Mouse (Mus musculus): ENCODE measurements at regions not wholly inside any gene's neighbourhood (a gene's known extent, or its start where the extent isn't known, plus 50 kb on each side); places are given as distances from the start of the nearest gene placed in this dataset.

- Histone ChIP-seq H3K4me2 (ENCODE audit: low read depth, low read length, poor library complexity, severe bottlenecking) (no peak overlapping the region), H3K4me3 (ENCODE audit: low read depth, low read length) (no peak overlapping the region), H3K36me3 (ENCODE audit: insufficient read depth, low read length) (no peaks in the 10 kb centered on the region), H3K9me3 (ENCODE audit: low read length) (no peaks in the 10 kb centered on the region), H3K4me1 (ENCODE audit: insufficient read depth, low read length) (no peaks in the 10 kb centered on the region), H3K27ac (ENCODE audit: low read depth, low read length) (no peak overlapping the region), H3K27me3 (ENCODE audit: insufficient read depth, low read length) (no peaks in the 10 kb centered on the region), H3K9ac (replicated peaks; ENCODE audit: low read length, poor library complexity, severe bottlenecking) (no peak overlapping the region)
- WGBS = 86% methylated on average over 2 of the region's 2 CpGs
- ATAC-seq (ENCODE audit: low FRiP score) = no peak
- DNase-seq (ENCODE audit: low spot score) = no peak
- no peak for TF ChIP-seq CTCF (IDR thresholded peaks at IDR 0.05)
Measured at GRCm38 (mm10) chr16:74649207-74649606, 237.6 kb upstream of the Robo2 start.

DNA sequence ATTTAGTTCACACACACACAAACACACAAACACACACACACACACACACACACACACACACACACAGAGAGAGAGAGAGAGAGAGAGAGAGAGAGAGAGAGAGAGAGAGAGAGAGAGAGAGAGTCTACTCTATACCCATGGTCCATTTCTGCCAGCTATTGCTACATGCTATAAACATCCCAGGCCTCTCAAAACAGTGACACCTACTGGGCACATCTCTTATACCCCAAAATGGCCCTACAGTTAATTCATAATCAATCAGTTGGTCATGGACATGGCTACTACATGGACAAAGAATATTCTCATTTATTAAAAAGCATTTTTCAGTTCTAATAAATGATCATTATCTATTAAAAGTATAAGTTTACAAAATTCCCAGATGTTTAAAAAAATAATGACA, 236.8 kb upstream of the Robo2 start:
- TF ChIP-seq CTCF (IDR thresholded peaks at IDR 0.05) = peak; percentile 16; the same call in 1 of the 2 replicates
- Histone ChIP-seq H3K27me3 (ENCODE audit: insufficient read depth, low read length) (no peaks in the 10 kb centered on the region), H3K4me2 (ENCODE audit: low read depth, low read length, poor library complexity, severe bottlenecking) (no peak overlapping the region), H3K4me1 (ENCODE audit: insufficient read depth, low read length) (no peaks in the 10 kb centered on the region), H3K36me3 (ENCODE audit: insufficient read depth, low read length) (no peaks in the 10 kb centered on the region), H3K4me3 (ENCODE audit: low read depth, low read length) (no peak overlapping the region), H3K9me3 (ENCODE audit: low read length) (no peaks in the 10 kb centered on the region), H3K27ac (ENCODE audit: low read depth, low read length) (no peak overlapping the region), H3K9ac (replicated peaks; ENCODE audit: low read length, poor library complexity, severe bottlenecking) (no peak overlapping the region)
- DNase-seq (ENCODE audit: low spot score) = no peak
- ATAC-seq (ENCODE audit: low FRiP score) = no peak

DNA sequence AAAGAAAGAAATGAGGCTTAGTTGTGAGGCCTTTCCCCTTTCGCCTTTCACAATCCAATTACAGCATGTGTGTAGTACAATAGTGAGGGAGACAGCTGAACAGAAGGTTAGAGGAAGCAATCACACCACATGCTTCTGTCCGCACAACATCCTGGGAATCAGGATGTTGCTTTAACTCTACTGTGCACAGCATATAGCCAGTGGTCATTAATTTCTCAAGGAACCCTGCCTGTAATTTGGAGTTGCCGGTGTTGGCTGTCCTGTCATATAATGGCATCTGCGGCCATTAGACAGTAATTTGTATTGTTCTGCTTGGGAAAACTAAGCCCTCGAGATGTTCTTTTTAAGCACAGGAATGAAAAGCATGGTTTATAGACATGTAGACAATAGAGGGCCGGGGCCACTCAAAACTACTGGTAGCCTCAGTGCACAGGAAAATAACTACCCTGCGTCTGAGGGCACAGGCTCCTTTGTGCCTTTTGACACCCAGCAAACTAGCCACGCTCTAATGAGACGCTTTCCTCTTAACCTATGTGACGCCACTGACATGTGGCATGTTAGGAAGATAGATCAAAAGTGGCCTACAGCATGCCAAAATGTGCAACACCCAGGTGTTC, 233.2 kb upstream of the Robo2 start:
- no peak for ATAC-seq (ENCODE audit: low FRiP score)
- no peak for DNase-seq (ENCODE audit: low spot score)
- WGBS = 31% methylated on average over 10 of the region's 10 CpGs
- Histone ChIP-seq H3K9me3 (ENCODE audit: low read length) (no peaks in the 10 kb centered on the region), H3K4me3 (ENCODE audit: low read depth, low read length) (no peak overlapping the region), H3K4me1 (ENCODE audit: insufficient read depth, low read length) (no peaks in the 10 kb centered on the region), H3K4me2 (ENCODE audit: low read depth, low read length, poor library complexity, severe bottlenecking) (no peak overlapping the region), H3K36me3 (ENCODE audit: insufficient read depth, low read length) (no peaks in the 10 kb centered on the region), H3K27me3 (ENCODE audit: insufficient read depth, low read length) (no peaks in the 10 kb centered on the region), H3K9ac (replicated peaks; ENCODE audit: low read length, poor library complexity, severe bottlenecking) (no peak overlapping the region), H3K27ac (ENCODE audit: low read depth, low read length) (no peak overlapping the region)
- no peak for TF ChIP-seq CTCF (IDR thresholded peaks at IDR 0.05)

DNA sequence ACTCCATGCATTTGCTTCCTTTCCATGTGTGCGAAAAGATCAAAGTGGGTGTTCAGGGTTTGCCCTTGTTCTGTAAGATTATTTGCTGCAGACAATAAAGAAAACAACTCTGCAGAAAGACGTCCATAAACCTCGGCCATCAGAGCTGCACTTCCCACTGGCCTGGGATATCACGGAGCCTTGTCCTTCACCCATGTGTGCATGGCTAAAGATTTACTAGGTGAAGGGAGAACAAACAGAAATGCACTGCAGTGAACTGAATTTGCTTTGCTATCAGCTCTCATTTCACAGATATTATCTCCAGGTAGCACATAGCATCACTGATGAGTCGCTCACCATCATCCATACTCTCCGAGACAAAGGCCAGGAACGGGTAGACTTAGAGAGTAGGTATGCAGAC, 228.2 kb upstream of the Robo2 start:
- no peaks in the 10 kb centered on the region for H3K36me3 ChIP-seq (ENCODE audit: insufficient read depth, low read length)
- TF ChIP-seq CTCF (IDR thresholded peaks at IDR 0.05) = no peak
- no peak overlapping the region for H3K4me3 ChIP-seq (ENCODE audit: low read depth, low read length)
- H3K9me3 ChIP-seq (ENCODE audit: low read length) = no peaks in the 10 kb centered on the region
- no peaks in the 10 kb centered on the region for H3K27me3 ChIP-seq (ENCODE audit: insufficient read depth, low read length)
- WGBS = 78% methylated on average over 7 of the region's 7 CpGs
- H3K4me2 ChIP-seq (ENCODE audit: low read depth, low read length, poor library complexity, severe bottlenecking) = no peak overlapping the region
- H3K27ac ChIP-seq (ENCODE audit: low read depth, low read length) = no peak overlapping the region
- DNase-seq (ENCODE audit: low spot score) (no peak), ATAC-seq (ENCODE audit: low FRiP score) (no peak)
- H3K4me1 ChIP-seq (ENCODE audit: insufficient read depth, low read length) = no peaks in the 10 kb centered on the region
- H3K9ac ChIP-seq (replicated peaks; ENCODE audit: low read length, poor library complexity, severe bottlenecking) = no peak overlapping the region

GRCm38 (mm10) chr16:74637638-74638037, 226.0 kb upstream of the Robo2 start:
- TF ChIP-seq CTCF (IDR thresholded peaks at IDR 0.05) = no peak
- H3K4me2 ChIP-seq (ENCODE audit: low read depth, low read length, poor library complexity, severe bottlenecking) = no peak overlapping the region

GRCm38 (mm10) chr16:74625783-74626182, 214.2 kb upstream of the Robo2 start:
- DNase-seq (ENCODE audit: low spot score) (no peak), ATAC-seq (ENCODE audit: low FRiP score) (no peak)
- no peak for TF ChIP-seq CTCF (IDR thresholded peaks at IDR 0.05)
- Histone ChIP-seq H3K4me2 (ENCODE audit: low read depth, low read length, poor library complexity, severe bottlenecking) (no peak overlapping the region), H3K27me3 (ENCODE audit: insufficient read depth, low read length) (no peaks in the 10 kb centered on the region), H3K27ac (ENCODE audit: low read depth, low read length) (no peak overlapping the region), H3K4me3 (ENCODE audit: low read depth, low read length) (no peak overlapping the region), H3K9ac (replicated peaks; ENCODE audit: low read length, poor library complexity, severe bottlenecking) (no peak overlapping the region), H3K36me3 (ENCODE audit: insufficient read depth, low read length) (no peaks in the 10 kb centered on the region), H3K9me3 (ENCODE audit: low read length) (no peaks in the 10 kb centered on the region), H3K4me1 (ENCODE audit: insufficient read depth, low read length) (no peaks in the 10 kb centered on the region)
- 83% methylated on average over 2 of the region's 2 CpGs for WGBS

More at GRCm38 (mm10) chr16:74637638-74638037, 226.0 kb upstream of the Robo2 start:
- Histone ChIP-seq H3K27ac (ENCODE audit: low read depth, low read length) (no peak overlapping the region), H3K27me3 (ENCODE audit: insufficient read depth, low read length) (no peaks in the 10 kb centered on the region), H3K9me3 (ENCODE audit: low read length) (no peaks in the 10 kb centered on the region), H3K4me3 (ENCODE audit: low read depth, low read length) (no peak overlapping the region), H3K4me1 (ENCODE audit: insufficient read depth, low read length) (no peaks in the 10 kb centered on the region), H3K9ac (replicated peaks; ENCODE audit: low read length, poor library complexity, severe bottlenecking) (no peak overlapping the region), H3K36me3 (ENCODE audit: insufficient read depth, low read length) (no peaks in the 10 kb centered on the region)
- DNase-seq (ENCODE audit: low spot score) = no peak
- WGBS = 64% methylated on average over 5 of the region's 5 CpGs
- ATAC-seq (ENCODE audit: low FRiP score) = no peak

Data from midbrain, postnatal 0 days (tissue).